Mouse (Mus musculus) mouse trophoblast stem cell (cell line): ENCODE measurements around the gene Soat1.
"Not testable (repeated sequence)": the region's sequence is repeated elsewhere in the genome, so short reads cannot be mapped to it uniquely, and the experiment has no call there.

Source experiments
- in situ Hi-C, 2 experiments: fragments of 300-500 bp; cut with MseI, MboI; formaldehyde crosslinking; loops; 2 replicates in 1 of 2; 3 replicates in 1 of 2; pipeline ENCODE4 v1.15.1; 2025

The Soat1 gene

GRCm38 (mm10) chr1:156425746-156426145 lies 48.4 kb downstream of the Soat1 start:
- in situ Hi-C loops = no loop called here

DNA sequence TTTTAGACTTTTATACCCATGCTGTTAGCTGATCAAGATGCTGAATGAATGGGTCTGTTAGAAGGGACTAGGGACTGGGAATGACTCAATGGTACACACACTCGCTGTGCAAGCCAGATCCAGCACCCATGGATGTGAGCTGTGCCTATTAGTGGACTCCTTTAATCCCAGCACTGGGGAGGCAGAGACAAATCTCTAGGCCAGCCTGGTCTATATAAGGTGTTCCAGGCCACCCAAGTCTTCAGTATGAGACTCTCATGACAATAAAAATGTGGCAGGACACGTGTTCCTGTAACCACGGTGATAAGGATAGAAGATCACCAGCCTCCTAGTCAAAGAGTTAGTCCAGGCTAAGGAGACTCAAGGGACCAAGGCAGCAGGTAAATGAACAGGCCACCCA lies 50.1 kb downstream of the Soat1 start:
- in situ Hi-C loops = no loop called here

- in situ Hi-C loops = no loop called here
These were observed 50.6 kb downstream of the Soat1 start for GRCm38 (mm10) chr1:156423493-156423892.

DNA sequence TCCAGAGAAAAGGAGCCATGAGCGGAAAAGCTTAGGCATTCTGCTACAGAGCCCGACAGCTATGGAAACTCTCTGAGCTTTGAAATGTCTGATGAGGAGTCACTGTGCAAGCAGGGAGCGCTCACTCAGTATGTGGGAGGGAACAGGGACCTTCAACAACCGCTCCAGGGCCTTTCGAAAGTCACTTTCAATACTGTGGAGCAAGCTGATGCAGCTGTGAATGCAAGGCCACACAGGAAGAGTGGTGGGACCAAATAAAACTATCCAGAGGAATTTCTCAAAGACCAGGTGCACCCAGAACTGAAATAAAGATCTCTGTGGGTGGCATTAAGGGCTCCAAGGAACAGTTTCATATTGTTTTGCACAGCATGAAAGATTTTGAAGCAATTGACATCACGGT lies 51.3 kb downstream of the Soat1 start:
- in situ Hi-C loops = no loop called here

- in situ Hi-C loops = no loop called here
These were observed 53.3 kb downstream of the Soat1 start, which contains the start of gene Axdnd1 for GRCm38 (mm10) chr1:156420671-156421297. TSS of gene Axdnd1 (minus strand) at chr1:156421159.

GRCm38 (mm10) chr1:156418170-156418569 lies 56.0 kb downstream of the Soat1 start:
- in situ Hi-C loops = no loop called here

DNA sequence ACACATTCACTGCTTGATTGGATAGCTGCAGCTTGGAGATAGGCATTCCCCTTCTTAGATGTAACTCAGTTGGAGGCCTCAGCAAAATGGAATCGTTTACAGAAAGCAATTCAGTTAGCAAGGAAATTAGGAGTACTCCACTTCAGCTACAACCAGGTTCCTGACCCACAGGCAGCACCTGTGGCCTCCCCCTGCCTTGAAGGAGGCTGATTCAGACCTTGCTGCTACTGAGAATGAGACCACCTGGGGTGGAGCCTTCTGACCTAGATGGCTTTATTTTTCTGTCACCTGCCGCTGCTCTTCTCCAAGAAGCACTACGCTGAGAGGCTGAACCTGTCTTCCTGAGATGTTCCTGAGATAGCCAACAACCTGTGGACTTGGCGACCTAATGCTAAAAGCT lies 65.6 kb downstream of the Soat1 start:
- in situ Hi-C loops = no loop called here

- in situ Hi-C loops = no loop called here
These were observed 66.1 kb downstream of the Soat1 start for GRCm38 (mm10) chr1:156408004-156408403.

GRCm38 (mm10) chr1:156403251-156403650 lies 70.9 kb downstream of the Soat1 start:
- in situ Hi-C loops = no loop called here

- in situ Hi-C loops = no loop called here
These were observed 71.6 kb downstream of the Soat1 start for GRCm38 (mm10) chr1:156402491-156402890.

DNA sequence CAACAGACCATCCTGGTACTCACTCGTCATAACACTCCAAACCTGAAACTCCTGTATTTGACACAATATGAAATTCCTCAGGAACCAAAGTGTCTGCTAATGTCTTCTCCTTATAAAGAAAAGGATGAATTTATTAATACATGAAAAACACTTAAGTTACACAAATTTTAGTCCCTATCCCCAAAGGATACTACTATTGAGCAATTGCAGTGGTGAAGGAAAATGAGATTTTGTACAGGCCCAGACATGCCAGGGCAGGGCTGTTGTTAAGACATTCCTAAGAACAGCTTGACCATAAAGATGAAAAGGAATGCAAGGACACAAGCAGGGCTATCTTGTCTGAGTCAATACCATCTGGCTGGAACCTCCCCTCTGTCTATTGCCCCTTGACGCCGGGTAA lies 74.0 kb downstream of the Soat1 start:
- in situ Hi-C loops = not testable (repeated sequence)

- in situ Hi-C loops = no loop called here
These were observed 81.0 kb downstream of the Soat1 start for GRCm38 (mm10) chr1:156393148-156393547.

- in situ Hi-C loops = no loop called here
These were observed 87.3 kb downstream of the Soat1 start for GRCm38 (mm10) chr1:156386880-156387279.

DNA sequence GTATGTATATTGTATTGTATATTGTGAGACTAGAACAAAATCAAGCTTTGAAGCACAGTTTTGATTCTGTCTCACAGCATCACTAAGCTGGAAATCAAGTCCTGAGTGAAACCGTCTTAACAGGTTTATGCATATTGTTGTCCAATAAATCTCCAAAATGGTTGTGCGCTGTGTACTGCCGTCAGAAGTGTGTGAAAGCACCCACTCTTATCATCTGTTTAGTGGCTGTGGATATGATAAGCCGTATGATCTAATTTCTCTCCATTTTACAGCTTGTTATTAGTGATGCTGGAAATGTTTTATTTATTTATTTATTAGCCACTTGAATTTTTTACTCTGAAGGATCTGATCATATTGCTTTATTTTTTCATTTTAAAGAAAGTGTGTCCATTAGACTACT lies 87.9 kb downstream of the Soat1 start:
- in situ Hi-C loops = no loop called here

GRCm38 (mm10) chr1:156381217-156381616 lies 92.9 kb downstream of the Soat1 start:
- in situ Hi-C loops = no loop called here
